Mouse (Mus musculus) lung, embryonic 14.5 days (tissue): Measurements from ENCODE around the gene Zfp750. TPM values are rescaled to one million over a fixed set of nuclear protein-coding genes. Genes with fewer than 3 reads are reported as not detected.

ENCODE experiments used
- ATAC-seq: fragments of 200-750 bp; cut with Nextera tagmentation; 2 replicates; pipeline ENCODE4 v1.8.0; 2017; ENCODE audit warnings: mild to moderate bottlenecking, moderate TSS enrichment, moderate library complexity; ENCODE audit not compliant: insufficient read depth
- DNase-seq: peaks from one replicate; pipeline ENCODE4 v3.0.0-alpha.2; 2015
- H3K27ac ChIP-seq: fragments of 300-500 bp; sonication (generic); 2 replicates; pipeline ENCODE4 v1.5.1; 2014; ENCODE audit warnings: low read depth, mild to moderate bottlenecking, moderate library complexity
- H3K27me3 ChIP-seq: fragments of 300-500 bp; sonication (generic); 2 replicates; pipeline ENCODE4 v1.6.1; 2014; ENCODE audit warnings: low read length, control low read depth; ENCODE audit not compliant: insufficient read depth
- H3K36me3 ChIP-seq: fragments of 300-500 bp; sonication (generic); 2 replicates; pipeline ENCODE4 v1.6.1; 2014; ENCODE audit warnings: control low read depth; ENCODE audit not compliant: insufficient read depth
- H3K4me1 ChIP-seq: fragments of 300-500 bp; sonication (generic); 2 replicates; pipeline ENCODE4 v1.6.1; 2014; ENCODE audit warnings: antibody characterized with exemption, control low read depth; ENCODE audit not compliant: insufficient read depth
- H3K4me2 ChIP-seq: fragments of 300-500 bp; sonication (generic); 2 replicates; pipeline ENCODE4 v1.6.1; 2014; ENCODE audit warnings: mild to moderate bottlenecking
- H3K4me3 ChIP-seq: fragments of 300-500 bp; sonication (generic); 2 replicates; pipeline ENCODE4 v1.5.1; 2014; ENCODE audit warnings: low read depth, low read length
- H3K9ac ChIP-seq: fragments of 300-500 bp; sonication (generic); 2 replicates; pipeline ENCODE4 v1.6.1; 2014
- H3K9me3 ChIP-seq: fragments of 300-500 bp; sonication (generic); 2 replicates; pipeline ENCODE4 v1.6.1; 2016; ENCODE audit warnings: low read depth, low read length, control low read depth
- CTCF ChIP-seq: IDR thresholded peaks from 2 replicates; pipeline ENCODE4 v1.5.1; 2016; ENCODE audit warnings: antibody characterized with exemption, low read depth
- WGBS: fragments of 180-500 bp; shearing (Covaris S2); extraction: QIAGEN DNeasy Blood & Tissue Kit; methylation state at CpG from one replicate; pipeline ENCODE4 v1.1.7; 2014; 5-methylcytosine and 5-hydroxymethylcytosine counted together
- polyA plus RNA-seq: library from polyadenylated mRNA; unstranded; fragments of >200 nt; fragmentation: Nextera tagmentation; extraction: Ambion mirVana; gene quantifications from 2 replicates; pipeline ENCODE4 v1.2.1, GENCODE M21; 2014

The Zfp750 gene
- polyA plus RNA-seq, 1 experiment from 2014 or later, result 0.34 TPM

DNA sequence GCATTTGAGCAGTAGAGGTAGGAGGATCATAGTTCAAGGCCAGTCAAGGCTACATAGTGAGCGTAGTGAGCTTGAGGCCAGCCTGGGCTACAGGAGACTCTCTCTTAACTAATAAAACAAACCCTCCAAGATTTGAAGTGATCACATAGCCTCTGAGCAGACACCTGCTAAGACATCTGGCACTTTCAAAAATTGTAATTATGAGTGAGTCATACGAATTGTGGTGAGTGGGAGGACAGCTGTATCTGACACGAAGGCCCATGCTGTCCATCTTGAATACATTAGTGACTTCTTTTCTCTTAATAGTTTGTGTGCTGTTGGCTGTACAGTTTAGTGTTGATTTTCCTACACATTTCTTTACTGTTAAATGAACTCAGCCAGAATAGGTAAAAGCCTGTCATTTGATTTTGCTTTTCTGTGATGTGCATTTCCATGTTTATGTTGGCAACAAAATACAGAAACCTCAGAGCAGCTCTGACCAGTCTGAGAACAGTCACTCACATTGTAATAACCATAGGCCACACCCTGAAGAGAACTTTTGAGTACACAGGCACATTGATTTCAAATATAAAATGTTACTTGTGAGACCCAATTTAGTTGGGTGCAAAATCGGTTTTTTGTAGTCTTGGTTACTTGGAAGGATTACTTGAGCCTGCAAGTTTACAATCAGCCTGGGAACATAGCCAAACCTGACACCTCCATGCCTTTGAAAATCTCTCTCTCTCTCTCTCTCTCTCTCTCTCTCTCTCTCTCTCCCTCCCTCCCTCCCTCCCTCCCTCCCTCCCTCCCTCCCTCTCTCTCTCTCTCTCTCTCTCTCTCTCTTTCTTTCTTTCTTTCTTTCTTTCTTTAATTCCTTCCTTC lies 16.9 kb downstream of the Zfp750 start:
- DNase-seq (peak; percentile 72), ATAC-seq (no peak)
- no peaks in the 10 kb centered on the region for H3K4me1 ChIP-seq
- no peak overlapping the region for H3K4me2 ChIP-seq
- no peaks in the 10 kb centered on the region for H3K9me3 ChIP-seq
- WGBS, result 68% methylated on average over 4 of the region's 4 CpGs
- H3K4me3 ChIP-seq, result no peak overlapping the region
- H3K27me3 ChIP-seq, result no peaks in the 10 kb centered on the region
- no peak overlapping the region for H3K27ac ChIP-seq
- H3K36me3 ChIP-seq, result peaks cover 23% of the 10 kb centered on the region; the same call in 1 of the 2 replicates
- no peak for TF ChIP-seq CTCF
- no peak overlapping the region for H3K9ac ChIP-seq

DNA sequence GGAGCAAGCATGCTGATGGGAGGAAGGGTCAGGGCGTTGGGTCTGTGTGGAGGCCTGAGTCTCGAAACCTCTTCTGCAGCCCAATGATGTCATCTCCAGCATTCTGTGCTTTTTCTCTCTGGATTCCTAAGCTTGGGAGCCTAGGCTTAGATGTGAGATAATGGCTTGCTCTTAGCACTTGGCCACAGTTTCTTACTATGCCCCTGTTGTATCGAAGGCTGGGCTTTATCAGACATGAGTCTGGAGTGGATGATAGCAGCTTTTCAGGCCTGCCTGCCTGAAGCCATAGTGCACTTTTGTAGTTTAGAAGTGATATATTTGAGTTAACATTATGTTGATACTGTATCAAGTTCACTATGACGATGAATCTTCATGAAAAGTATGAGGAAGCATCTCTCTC lies 17.6 kb downstream of the Zfp750 start:
- H3K9ac ChIP-seq, result no peak overlapping the region
- no peak overlapping the region for H3K4me2 ChIP-seq
- ATAC-seq (no peak), DNase-seq (no peak)
- H3K27me3 ChIP-seq, result no peaks in the 10 kb centered on the region
- no peak overlapping the region for H3K4me3 ChIP-seq
- no peaks in the 10 kb centered on the region for H3K4me1 ChIP-seq
- peaks cover 29% of the 10 kb centered on the region for H3K36me3 ChIP-seq
- TF ChIP-seq CTCF, result no peak
- H3K27ac ChIP-seq, result no peak overlapping the region
- WGBS, result 80% methylated on average over 4 of the region's 4 CpGs
- no peaks in the 10 kb centered on the region for H3K9me3 ChIP-seq

DNA sequence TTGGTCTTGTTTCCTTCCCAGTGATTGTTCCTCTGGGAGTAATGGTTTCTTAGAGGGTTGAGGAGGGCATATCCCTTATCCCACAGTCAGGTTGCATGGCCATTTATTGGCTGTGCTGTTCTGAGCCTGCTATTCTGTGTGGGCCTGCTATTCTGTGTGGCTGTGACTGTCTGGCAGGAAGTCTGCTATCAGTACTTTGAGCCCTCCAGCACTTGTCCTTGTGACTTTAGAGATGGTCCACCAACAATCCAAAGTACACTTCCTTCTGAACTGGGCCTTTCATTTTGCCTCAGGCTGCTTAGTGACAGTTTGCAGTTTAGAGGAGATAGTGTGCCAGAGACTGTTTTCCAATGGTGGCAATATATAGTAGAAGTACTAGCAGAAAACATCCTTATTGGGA lies 18.5 kb downstream of the Zfp750 start:
- DNase-seq (no peak), ATAC-seq (no peak)
- Histone ChIP-seq H3K4me1 (no peaks in the 10 kb centered on the region), H3K36me3 (peaks cover 29% of the 10 kb centered on the region), H3K9me3 (no peaks in the 10 kb centered on the region), H3K4me2 (no peak overlapping the region), H3K9ac (no peak overlapping the region), H3K27me3 (no peaks in the 10 kb centered on the region), H3K27ac (no peak overlapping the region), H3K4me3 (no peak overlapping the region)
- TF ChIP-seq CTCF, result no peak

DNA sequence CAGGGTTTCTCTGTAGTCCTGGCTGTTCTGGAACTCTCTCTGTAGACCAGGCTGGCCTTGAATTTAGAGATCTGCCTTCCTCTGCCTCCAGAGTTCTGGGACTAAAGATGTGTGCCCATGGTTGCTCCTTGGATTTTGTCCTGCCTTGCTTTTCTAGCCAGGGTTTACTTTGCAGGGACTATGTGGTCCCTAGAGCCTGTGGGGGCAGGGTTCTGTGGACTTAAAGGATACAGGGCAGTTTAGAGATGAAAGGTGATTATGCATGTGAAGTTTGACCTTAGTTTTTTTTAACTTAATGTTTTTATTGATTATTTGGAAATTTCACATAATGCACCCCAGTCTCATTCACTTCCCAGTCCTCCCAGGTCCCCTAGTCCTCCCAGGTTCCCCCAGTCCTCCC lies 28.5 kb downstream of the Zfp750 start:
- Histone ChIP-seq H3K27me3 (no peaks in the 10 kb centered on the region), H3K4me1 (no peaks in the 10 kb centered on the region), H3K4me2 (no peak overlapping the region), H3K4me3 (no peak overlapping the region), H3K27ac (no peak overlapping the region), H3K36me3 (no peaks in the 10 kb centered on the region; the same call in 1 of the 2 replicates), H3K9me3 (no peaks in the 10 kb centered on the region), H3K9ac (no peak overlapping the region)
- no peak for ATAC-seq
- TF ChIP-seq CTCF, result no peak
- no peak for DNase-seq

DNA sequence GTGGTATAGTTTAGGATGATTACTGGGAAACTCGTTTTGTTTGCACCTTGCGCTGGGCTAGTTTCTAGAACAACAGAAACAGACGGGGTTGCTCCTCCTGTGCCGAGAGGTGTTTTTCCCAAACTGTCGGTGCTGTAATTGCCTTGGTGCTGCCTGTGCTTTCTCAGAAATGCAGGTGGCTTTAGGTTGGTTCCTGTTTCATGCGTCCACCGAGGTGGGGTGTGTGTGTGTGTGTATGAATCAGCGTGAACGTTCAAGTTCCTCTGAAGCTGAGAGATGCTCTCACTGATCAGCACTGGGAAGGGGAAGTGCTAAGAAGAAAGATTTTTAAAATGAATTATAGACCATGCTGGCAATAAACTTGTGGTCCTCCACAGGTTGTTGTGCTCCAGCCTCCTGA lies 33.3 kb downstream of the Zfp750 start:
- WGBS, result 83% methylated on average over 9 of the region's 9 CpGs
- TF ChIP-seq CTCF, result no peak
- no peaks in the 10 kb centered on the region for H3K36me3 ChIP-seq

DNA sequence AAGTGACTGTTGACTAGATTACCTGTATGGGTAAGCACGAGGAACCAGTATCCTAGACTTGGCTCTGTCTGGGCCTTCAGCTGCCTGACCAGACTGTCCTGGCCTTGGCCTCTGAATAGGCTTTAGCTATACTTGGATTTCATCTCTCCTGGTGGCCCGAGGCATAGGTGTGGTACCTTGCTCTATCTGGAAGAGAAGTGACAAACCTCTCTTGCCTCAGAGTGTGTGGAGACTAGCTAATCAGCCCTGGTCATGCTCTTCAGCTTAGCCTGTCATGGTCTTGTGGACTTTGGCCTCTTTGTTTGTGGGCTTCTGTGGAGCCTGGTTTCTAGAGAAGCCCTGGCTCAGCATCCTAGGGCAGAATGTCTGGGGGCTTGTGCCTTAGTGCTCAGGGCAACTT lies 38.0 kb downstream of the Zfp750 start:
- no peak for ATAC-seq
- Histone ChIP-seq H3K9ac (no peak overlapping the region), H3K4me2 (no peak overlapping the region), H3K27me3 (no peaks in the 10 kb centered on the region), H3K4me3 (no peak overlapping the region), H3K27ac (no peak overlapping the region), H3K9me3 (no peaks in the 10 kb centered on the region), H3K4me1 (no peaks in the 10 kb centered on the region), H3K36me3 (peaks cover 15% of the 10 kb centered on the region)
- no peak for TF ChIP-seq CTCF
- no peak for DNase-seq
- WGBS, result 88% methylated on average over 2 of the region's 2 CpGs

More for the DNA sequence above, 33.3 kb downstream of the Zfp750 start:
- Histone ChIP-seq H3K4me2 (no peak overlapping the region), H3K27me3 (no peaks in the 10 kb centered on the region), H3K4me1 (no peaks in the 10 kb centered on the region), H3K9ac (no peak overlapping the region), H3K4me3 (no peak overlapping the region), H3K9me3 (no peaks in the 10 kb centered on the region), H3K27ac (no peak overlapping the region)
- ATAC-seq (no peak), DNase-seq (no peak)

DNA sequence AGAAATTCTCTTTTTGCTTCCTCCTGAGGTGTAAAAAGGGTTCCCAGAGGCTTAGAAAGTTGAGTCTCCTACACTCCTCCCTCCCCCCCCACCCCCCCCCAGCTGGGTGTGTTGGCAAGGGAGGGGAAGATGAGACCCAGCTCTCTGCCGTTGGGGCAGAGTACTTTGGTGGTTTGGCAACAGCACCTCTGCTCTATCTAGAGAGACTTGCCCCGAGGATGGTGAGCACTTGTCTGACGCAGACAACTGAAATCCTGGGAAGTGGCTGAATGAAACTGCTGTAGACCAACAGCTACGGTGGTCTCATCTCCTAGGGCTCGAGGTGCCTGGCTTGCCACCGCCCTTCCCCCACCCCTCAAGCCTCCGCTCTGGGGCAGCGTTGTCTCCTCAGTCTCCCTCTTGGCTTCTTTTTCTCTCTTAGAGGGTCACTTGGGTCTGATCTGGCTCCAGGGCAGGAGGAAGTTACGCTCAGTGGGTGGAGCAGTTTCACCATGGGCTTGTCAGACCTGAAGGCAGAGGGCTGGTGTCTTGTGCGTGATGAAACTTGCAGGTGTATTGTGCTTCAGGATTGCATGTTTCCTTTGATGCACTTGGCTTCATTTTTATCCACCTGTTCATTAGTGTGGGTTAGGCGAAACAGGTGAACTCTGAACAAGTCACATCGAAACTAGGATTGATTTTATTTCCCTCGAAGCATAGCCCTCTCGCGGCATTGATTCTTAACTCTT lies 39.5 kb downstream of the Zfp750 start:
- H3K27ac ChIP-seq, result no peak overlapping the region
- no peak for ATAC-seq
- no peak overlapping the region for H3K9ac ChIP-seq
- WGBS, result 89% methylated on average over 15 of the region's 15 CpGs
- no peak overlapping the region for H3K4me2 ChIP-seq
- H3K36me3 ChIP-seq, result peaks cover 18% of the 10 kb centered on the region
- no peak for TF ChIP-seq CTCF
- H3K27me3 ChIP-seq, result no peaks in the 10 kb centered on the region
- DNase-seq, result no peak
- no peaks in the 10 kb centered on the region for H3K9me3 ChIP-seq
- no peaks in the 10 kb centered on the region for H3K4me1 ChIP-seq
- H3K4me3 ChIP-seq, result no peak overlapping the region
